Comparison of ENCODE assay signal across 25 mouse cellular contexts in the genomic region with DNA sequence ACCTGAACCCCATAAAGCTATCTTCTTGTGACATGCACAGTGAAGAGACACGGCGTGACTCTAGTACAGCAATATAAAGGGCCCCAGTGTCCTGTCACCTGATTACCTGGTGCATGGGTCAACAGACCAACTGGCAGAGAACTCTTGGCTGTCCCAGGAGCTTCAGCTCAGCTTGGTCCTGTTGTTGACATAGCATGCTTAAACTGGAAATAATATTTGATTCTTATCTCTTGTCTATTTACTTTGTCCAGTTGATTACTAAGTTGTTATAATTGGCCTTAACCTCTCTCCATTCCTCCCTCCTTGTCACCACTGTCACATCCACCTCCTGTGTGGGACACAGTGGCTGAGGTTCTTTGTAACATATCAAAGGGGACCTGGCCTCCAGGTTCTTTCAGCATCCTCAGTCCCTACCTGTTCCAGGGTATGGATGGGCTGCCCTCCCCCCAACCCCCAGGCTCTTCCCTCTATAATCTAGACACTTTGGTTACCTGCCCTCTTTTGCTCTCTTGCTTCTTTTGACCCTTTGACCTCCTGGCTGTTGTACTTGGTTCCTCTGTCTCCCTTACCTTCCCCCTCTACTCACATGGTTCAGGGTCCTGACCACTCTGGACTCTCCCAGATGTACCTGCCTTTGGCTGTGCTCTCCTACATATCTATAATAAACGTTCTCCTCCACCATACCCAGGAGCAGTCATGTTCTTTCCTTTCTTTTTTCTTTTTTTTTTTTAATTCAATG. TPM values are rescaled to one million over a fixed set of nuclear protein-coding genes. Genes with fewer than 3 reads are reported as not detected.
"Had no signal": no experiment of that assay in that cellular context is flagged by ENCODE, and none has a peak within 500 bp of the region (broad histone marks: within the 10 kb centered on the region; RNA-seq: fewer than 3 reads in every experiment).

No protein-coding gene starts in this region.

- DNase-seq: kidney, adult 11 months; kidney, adult 8-10 months; kidney, postnatal 10 days; layer of hippocampus, postnatal 36 days; lung, embryonic 14.5 days; right cerebral cortex, adult 18-20 months; right cerebral cortex, postnatal 14 days; right cerebral cortex, postnatal 4 days; spleen, adult 18-20 months; thymus, postnatal 25 days had no signal

- H3K9ac ChIP-seq: kidney, embryonic 15.5 days; liver, embryonic 14.5 days; lung, embryonic 14.5 days; midbrain, embryonic 13.5 days; neural tube, embryonic 12.5 days; neural tube, embryonic 15.5 days had no signal

- H3K4me2 ChIP-seq: kidney, embryonic 15.5 days; lung, embryonic 14.5 days; midbrain, embryonic 13.5 days; neural tube, embryonic 12.5 days; neural tube, embryonic 15.5 days had no signal

- H3K9me3 ChIP-seq: kidney, embryonic 15.5 days; midbrain, embryonic 13.5 days; neural tube, embryonic 12.5 days; neural tube, embryonic 15.5 days had no signal

- ATAC-seq: lung, postnatal 0 days; midbrain, embryonic 13.5 days; midbrain, embryonic 16.5 days had no signal

- H3K36me3 ChIP-seq: kidney, embryonic 15.5 days; midbrain, embryonic 13.5 days; neural tube, embryonic 12.5 days; neural tube, embryonic 15.5 days had no signal

- H3K4me1 ChIP-seq: kidney, embryonic 15.5 days; midbrain, embryonic 13.5 days; neural tube, embryonic 12.5 days; neural tube, embryonic 15.5 days had no signal

- H3K27me3 ChIP-seq: kidney, embryonic 15.5 days; midbrain, embryonic 13.5 days; neural tube, embryonic 12.5 days; neural tube, embryonic 15.5 days had no signal

- H3K27ac ChIP-seq: kidney, embryonic 15.5 days; left cerebral cortex, adult 2 months; liver, embryonic 14.5 days; macrophage; midbrain, embryonic 13.5 days; neural tube, embryonic 12.5 days; neural tube, embryonic 15.5 days had no signal

- H3K4me3 ChIP-seq: kidney, embryonic 15.5 days; left cerebral cortex, adult 2 months; midbrain, embryonic 13.5 days; neural tube, embryonic 12.5 days; neural tube, embryonic 15.5 days had no signal

RNA-seq across cellular contexts. Expression of gene Slc10a1, which starts 36.9 kb away (rescaled TPM):
- total RNA-seq: layer of hippocampus, adult 8-10 months; layer of hippocampus, postnatal 10 days; layer of hippocampus, postnatal 36 days; left cerebral cortex, adult 2 months; left cerebral cortex, postnatal 10 days; left cerebral cortex, postnatal 36 days; megakaryocyte, adult 5-6 weeks had no signal
- polyA plus RNA-seq: macrophage; urinary bladder, adult 2 months had no signal
